Mouse (Mus musculus): Measurements from ENCODE around the gene Hoxc5.

Gene Hoxc5

DNA sequence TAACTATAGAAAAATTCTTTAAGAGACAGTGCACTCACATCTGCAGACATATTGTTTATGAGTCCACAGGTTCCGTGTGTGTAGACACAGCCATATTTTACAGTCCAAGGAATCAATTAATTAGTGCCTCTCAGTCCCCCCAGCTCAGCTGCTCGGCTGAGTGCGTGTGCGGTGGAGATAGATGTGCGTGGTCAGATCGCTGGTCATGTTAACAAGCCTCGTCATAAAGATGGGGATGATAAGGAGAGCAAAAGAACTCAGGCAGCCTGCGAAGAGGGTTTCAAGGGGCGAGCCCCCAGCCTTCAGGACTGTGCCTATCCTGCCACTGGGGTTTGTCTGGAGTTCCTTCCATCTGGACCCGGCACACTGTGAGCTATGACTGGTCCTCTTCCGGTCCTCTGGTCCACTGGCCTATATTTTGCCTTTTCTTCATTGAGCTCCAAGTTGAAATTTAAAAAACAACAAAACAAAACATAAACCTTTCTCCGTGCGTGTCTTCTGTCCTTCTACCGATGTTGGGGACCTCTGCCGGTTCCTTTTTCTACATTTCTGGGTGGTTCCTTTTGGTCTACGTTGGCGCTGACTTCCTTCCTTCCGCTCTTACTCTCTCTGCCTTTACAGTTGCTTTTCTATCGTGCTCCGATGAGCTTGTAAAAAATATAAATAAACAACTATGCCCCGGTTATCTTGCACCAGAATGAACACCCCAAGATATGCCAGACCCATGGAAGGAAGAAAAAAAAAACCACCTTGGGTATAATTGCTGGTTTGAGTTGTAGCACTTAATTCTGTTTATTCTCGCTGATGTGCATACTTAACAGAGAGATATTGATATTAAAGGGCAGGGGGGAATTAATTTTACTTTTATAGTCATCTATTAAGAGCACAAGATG, 21.8 kb upstream of the Hoxc5 start:
- DNase-seq (ENCODE audit: low spot score), result no peak

DNA sequence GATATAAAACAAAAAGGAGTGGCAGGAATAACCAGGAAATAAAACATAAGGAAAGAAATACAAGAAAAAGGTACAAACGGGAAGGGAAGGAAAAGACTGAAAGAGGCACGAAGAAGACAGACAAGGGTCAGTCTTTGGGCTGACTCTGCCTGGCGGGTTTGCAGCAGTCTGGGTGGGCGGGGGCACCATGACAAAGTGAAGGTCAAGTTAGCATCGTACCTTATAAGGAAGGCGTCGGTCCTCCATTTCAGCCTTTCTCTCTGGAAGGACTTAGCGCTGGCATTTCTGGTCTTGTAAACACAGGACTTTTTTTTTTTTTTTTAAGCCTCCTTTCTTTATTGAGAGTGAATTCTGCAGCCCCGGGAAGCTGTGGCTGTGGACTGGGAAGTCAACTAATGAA, 20.0 kb upstream of the Hoxc5 start:
- DNase-seq (ENCODE audit: low spot score), result no peak

DNA sequence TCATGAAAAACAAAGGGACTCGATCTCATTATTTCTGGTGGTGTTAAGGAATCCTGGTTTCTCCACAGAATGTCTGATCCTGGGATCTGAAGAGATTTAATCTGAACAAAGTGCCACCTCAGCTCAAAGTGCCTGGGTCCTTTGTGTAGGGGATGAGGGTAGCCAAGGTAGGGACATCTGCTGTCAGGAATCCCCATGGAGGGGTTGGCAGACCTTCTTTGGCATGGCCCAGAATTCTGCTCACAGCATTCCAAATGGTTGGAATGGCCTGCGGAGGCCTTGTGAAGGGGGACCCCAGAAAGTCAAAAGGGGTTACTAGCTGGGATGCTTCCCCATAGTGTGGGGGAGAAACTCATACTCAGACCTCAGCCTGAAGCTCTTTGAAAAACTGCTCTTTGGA, 18.4 kb upstream of the Hoxc5 start:
- DNase-seq (ENCODE audit: low spot score), result no peak

DNA sequence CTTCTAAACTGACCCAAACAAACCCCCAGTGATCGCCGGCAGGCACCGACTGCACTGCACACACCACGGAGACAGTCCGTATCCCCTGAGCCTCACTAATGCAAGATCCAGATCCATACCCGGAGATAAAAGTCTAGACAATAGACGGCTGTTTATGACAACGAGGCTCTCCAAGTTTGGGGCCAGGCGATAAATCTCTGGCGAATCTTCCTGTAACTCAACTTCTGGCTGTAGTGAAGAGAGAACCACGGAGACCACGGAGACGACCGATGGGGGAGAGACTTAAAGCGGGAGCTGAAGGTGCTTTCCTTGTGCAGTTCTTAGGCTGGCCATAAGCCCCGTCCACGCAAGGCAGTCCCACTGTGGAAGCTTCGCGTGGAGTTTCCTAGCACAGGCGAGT, 17.5 kb upstream of the Hoxc5 start:
- DNase-seq (ENCODE audit: low spot score), result no peak

DNA sequence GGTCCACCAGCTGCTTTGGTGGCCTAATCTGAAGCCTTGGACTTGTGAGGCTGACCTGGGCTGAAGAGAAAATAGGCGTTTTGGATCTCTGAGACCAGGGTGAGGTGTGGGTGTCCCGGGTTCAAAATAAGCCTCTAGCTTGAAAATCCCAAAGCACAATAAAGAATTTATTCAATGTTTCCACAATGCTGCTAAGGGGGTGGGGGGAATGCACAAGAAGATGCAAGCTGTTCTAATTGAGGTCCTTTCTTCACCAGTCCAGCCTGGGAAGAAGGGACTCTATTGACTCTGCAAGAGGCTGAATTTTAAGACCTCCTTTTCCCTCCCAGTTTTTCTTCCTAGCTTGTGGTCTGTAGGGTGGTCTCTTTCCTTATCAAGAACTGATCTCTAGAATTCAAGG, 16.4 kb upstream of the Hoxc5 start:
- no peak for DNase-seq (ENCODE audit: low spot score)

GRCm38 (mm10) chr15:102953561-102953960, 13.7 kb upstream of the Hoxc5 start:
- DNase-seq (ENCODE audit: low spot score), result no peak

DNA sequence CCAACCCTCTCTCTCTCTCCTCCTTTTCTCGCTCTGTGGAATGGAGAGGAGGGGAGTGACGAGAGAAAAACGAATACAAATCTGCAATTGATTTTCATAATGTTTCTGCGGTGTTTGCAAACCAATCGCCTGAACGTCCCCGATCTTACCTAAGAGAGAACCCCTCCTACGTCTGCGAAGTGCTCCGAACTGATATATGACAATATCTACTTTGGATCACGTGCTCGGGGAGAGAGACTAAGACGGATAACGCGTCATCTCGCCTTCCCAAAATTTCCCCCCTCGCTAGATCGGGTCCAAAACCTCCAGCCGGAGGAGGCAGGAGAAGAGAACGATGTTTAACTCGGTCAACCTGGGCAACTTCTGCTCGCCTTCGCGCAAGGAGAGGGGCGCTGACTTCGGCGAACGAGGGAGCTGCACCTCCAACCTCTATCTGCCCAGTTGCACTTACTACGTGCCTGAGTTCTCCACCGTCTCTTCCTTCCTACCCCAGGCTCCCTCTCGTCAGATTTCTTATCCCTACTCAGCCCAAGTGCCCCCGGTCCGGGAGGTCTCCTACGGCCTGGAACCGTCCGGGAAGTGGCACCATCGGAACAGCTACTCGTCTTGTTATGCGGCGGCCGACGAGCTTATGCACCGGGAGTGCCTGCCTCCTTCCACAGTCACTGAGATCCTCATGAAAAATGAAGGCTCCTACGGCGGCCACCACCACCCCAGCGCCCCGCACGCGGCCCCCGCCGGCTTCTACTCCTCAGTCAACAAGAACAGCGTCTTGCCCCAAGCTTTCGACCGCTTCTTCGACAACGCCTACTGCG, 12.8 kb upstream of the Hoxc5 start, which contains the start of gene Hoxc11:
Gene Hoxc11, plus strand, starts transcription at position 236 of the 815 bp plus-strand sequence.
- no peak for DNase-seq (ENCODE audit: low spot score)

DNA sequence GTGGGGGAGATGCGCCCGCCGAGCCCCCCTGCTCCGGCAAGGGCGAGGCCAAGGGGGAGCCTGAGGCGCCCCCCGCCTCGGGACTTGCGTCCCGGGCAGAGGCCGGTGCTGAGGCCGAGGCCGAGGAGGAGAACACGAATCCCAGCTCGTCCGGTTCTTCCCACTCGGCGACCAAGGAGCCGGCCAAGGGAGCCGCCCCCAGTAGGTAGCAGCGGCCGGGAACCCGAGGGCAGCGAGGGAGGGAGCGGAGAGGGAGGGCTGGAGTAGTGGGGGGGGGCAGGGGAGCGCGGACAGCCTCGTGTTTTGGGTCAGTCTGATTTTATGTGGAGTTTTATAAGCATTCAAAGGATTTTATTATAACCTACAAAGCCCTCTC, 12.2 kb upstream of the Hoxc5 start:
- no peak for DNase-seq (ENCODE audit: low spot score)

GRCm38 (mm10) chr15:102955833-102956640, 11.2 kb upstream of the Hoxc5 start:
- DNase-seq (ENCODE audit: low spot score), result no peak

- no peak for DNase-seq (ENCODE audit: low spot score)
Observed at GRCm38 (mm10) chr15:102956906-102957305, 10.3 kb upstream of the Hoxc5 start.

GRCm38 (mm10) chr15:102959663-102960191, 7.5 kb upstream of the Hoxc5 start:
- no peak for DNase-seq (ENCODE audit: low spot score)

- DNase-seq (ENCODE audit: low spot score), result no peak
Observed at GRCm38 (mm10) chr15:102961728-102962127, 5.5 kb upstream of the Hoxc5 start.

- DNase-seq (ENCODE audit: low spot score), result no peak
Observed at GRCm38 (mm10) chr15:102962492-102962891, 4.8 kb upstream of the Hoxc5 start.

GRCm38 (mm10) chr15:102963259-102963658, 4.0 kb upstream of the Hoxc5 start:
- DNase-seq (ENCODE audit: low spot score), result no peak

- peak; percentile 81 for DNase-seq (ENCODE audit: low spot score)
Observed at GRCm38 (mm10) chr15:102963671-102964640, 3.3 kb upstream of the Hoxc5 start.

GRCm38 (mm10) chr15:102965003-102965891, 2.0 kb upstream of the Hoxc5 start:
- no peak for DNase-seq (ENCODE audit: low spot score)

GRCm38 (mm10) chr15:102965892-102966775, 1.1 kb upstream of the Hoxc5 start:
- peak; percentile 95 for DNase-seq (ENCODE audit: low spot score)

GRCm38 (mm10) chr15:102966776-102967311, 399 bp upstream of the Hoxc5 start, which contains the start of gene Hoxc10:
Gene Hoxc10, plus strand, starts transcription at chr15:102966796.
- no peak for DNase-seq (ENCODE audit: low spot score)
